Mouse (Mus musculus) ES-E14 (cell line): ENCODE measurements around the gene Cxcr4.

Source experiments
- HCFC1 ChIP-seq: IDR thresholded peaks from 2 replicates; pipeline ENCODE4 v1.6.1; 2012; ENCODE audit warnings: low read length, inconsistent platforms, borderline replicate concordance; ENCODE audit not compliant: insufficient read depth
- ZC3H11A ChIP-seq: IDR thresholded peaks from 2 replicates; pipeline ENCODE4 v1.6.1; 2012; ENCODE audit warnings: low read depth, mild to moderate bottlenecking, inconsistent platforms, low read length, borderline replicate concordance

DNA sequence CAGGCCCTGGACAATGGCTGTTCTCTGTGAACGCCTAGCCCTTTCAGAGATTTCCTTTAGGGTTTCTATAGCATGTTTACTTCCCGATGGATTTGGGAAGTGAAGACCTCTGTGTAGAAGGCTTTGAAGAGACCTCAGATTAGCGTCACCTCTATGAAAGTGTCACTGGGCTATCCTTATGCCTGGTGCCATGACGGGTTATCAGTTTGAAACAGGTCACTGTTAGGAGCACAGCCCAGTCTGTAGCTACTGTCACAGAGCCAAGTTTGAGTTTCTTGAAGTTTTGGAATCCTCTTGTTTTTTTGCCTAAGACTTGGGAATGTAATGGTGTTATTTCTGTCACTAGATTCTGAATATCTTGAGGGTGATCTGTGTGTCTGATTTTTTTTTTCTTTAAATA is 17.0 kb downstream of the Cxcr4 start:
- TF ChIP-seq ZC3H11A (no peak), HCFC1 (no peak)
